Mouse (Mus musculus): ENCODE measurements around the gene Ccdc43. TPM values are rescaled to one million over a fixed set of nuclear protein-coding genes. Genes with fewer than 3 reads are reported as not detected.

Gene Ccdc43
- total and polyA plus RNA-seq, 2 experiments from 2014 or later, result 16.6 to 28.1 TPM

GRCm38 (mm10) chr11:102690162-102690561 is 7.4 kb downstream of the Ccdc43 start:
- Histone ChIP-seq H3K27me3 (ENCODE audit: insufficient read depth, low read length) (no peaks in the 10 kb centered on the region), H3K36me3 (ENCODE audit: insufficient read depth, low read length) (peaks cover 13% of the 10 kb centered on the region), H3K4me1 (ENCODE audit: insufficient read depth, low read length) (no peaks in the 10 kb centered on the region), H3K4me2 (ENCODE audit: low read depth, low read length) (no peak overlapping the region), H3K27ac (no peak overlapping the region), H3K4me3 (ENCODE audit: low read length) (no peak overlapping the region), H3K9me3 (ENCODE audit: low read length) (no peaks in the 10 kb centered on the region), H3K9ac (replicated peaks; ENCODE audit: low read length) (no peak overlapping the region)
- WGBS, result 60% methylated on average over 6 of the region's 6 CpGs
- DNase-seq (ENCODE audit: low spot score) (peak; percentile 82), ATAC-seq (0 out of 2 replicates have a peak, but pooled peaks have one; percentile 15)
- peak; percentile 92 for TF ChIP-seq CTCF (IDR thresholded peaks at IDR 0.05; ENCODE audit: low read depth)

- Histone ChIP-seq H3K9me3 (ENCODE audit: low read length) (peaks cover 6% of the 10 kb centered on the region), H3K9ac (replicated peaks; ENCODE audit: low read length) (no peak overlapping the region), H3K36me3 (ENCODE audit: insufficient read depth, low read length) (no peaks in the 10 kb centered on the region), H3K27me3 (ENCODE audit: insufficient read depth, low read length) (peaks cover 11% of the 10 kb centered on the region; the same call in 1 of the 2 replicates), H3K4me1 (ENCODE audit: insufficient read depth, low read length) (no peaks in the 10 kb centered on the region), H3K4me3 (ENCODE audit: low read length) (no peak overlapping the region), H3K27ac (no peak overlapping the region), H3K4me2 (ENCODE audit: low read depth, low read length) (no peak overlapping the region)
- WGBS, result 52% methylated on average over 74 of the region's 84 CpGs
- TF ChIP-seq CTCF (IDR thresholded peaks at IDR 0.05; ENCODE audit: low read depth), result no peak
- no peak for ATAC-seq
- no peak for DNase-seq (ENCODE audit: low spot score)
Measured at GRCm38 (mm10) chr11:102665637-102666435, 31.7 kb downstream of the Ccdc43 start.

- no peak overlapping the region for H3K27ac ChIP-seq
- no peak overlapping the region for H3K9ac ChIP-seq (replicated peaks; ENCODE audit: low read length)
- H3K4me3 ChIP-seq (ENCODE audit: low read length), result no peak overlapping the region
- DNase-seq (ENCODE audit: low spot score) (no peak), ATAC-seq (no peak)
- H3K4me1 ChIP-seq (ENCODE audit: insufficient read depth, low read length), result no peaks in the 10 kb centered on the region
- H3K36me3 ChIP-seq (ENCODE audit: insufficient read depth, low read length), result no peaks in the 10 kb centered on the region
- H3K9me3 ChIP-seq (ENCODE audit: low read length), result peaks cover 6% of the 10 kb centered on the region
- H3K27me3 ChIP-seq (ENCODE audit: insufficient read depth, low read length), result peaks cover 11% of the 10 kb centered on the region; the same call in 1 of the 2 replicates
- no peak overlapping the region for H3K4me2 ChIP-seq (ENCODE audit: low read depth, low read length)
- no peak for TF ChIP-seq CTCF (IDR thresholded peaks at IDR 0.05; ENCODE audit: low read depth)
- 63% methylated on average over 33 of the region's 33 CpGs for WGBS
Measured at GRCm38 (mm10) chr11:102665151-102665550, 32.4 kb downstream of the Ccdc43 start.

- Histone ChIP-seq H3K4me1 (ENCODE audit: insufficient read depth, low read length) (no peaks in the 10 kb centered on the region), H3K4me2 (ENCODE audit: low read depth, low read length) (no peak within 1 kb of the TSS), H3K27me3 (ENCODE audit: insufficient read depth, low read length) (peaks cover 11% of the 10 kb centered on the region; the same call in 1 of the 2 replicates), H3K4me3 (ENCODE audit: low read length) (no peak within 1 kb of the TSS), H3K36me3 (ENCODE audit: insufficient read depth, low read length) (no peaks in the 10 kb centered on the region), H3K27ac (no peak within 1 kb of the TSS), H3K9me3 (ENCODE audit: low read length) (peaks cover 6% of the 10 kb centered on the region), H3K9ac (replicated peaks; ENCODE audit: low read length) (no peak within 1 kb of the TSS)
- DNase-seq (ENCODE audit: low spot score) (no peak), ATAC-seq (no peak)
- no peak for TF ChIP-seq CTCF (IDR thresholded peaks at IDR 0.05; ENCODE audit: low read depth)
- WGBS, result 85% methylated on average over 3 of the region's 3 CpGs
Measured at GRCm38 (mm10) chr11:102663416-102663815, 34.2 kb downstream of the Ccdc43 start, which contains the start of gene Meioc. Gene Meioc, plus strand, starts transcription at chr11:102663716.

GRCm38 (mm10) chr11:102656931-102657330 is 40.7 kb downstream of the Ccdc43 start:
- Histone ChIP-seq H3K36me3 (ENCODE audit: insufficient read depth, low read length) (no peaks in the 10 kb centered on the region), H3K4me2 (ENCODE audit: low read depth, low read length) (no peak overlapping the region), H3K4me1 (ENCODE audit: insufficient read depth, low read length) (no peaks in the 10 kb centered on the region), H3K9ac (replicated peaks; ENCODE audit: low read length) (no peak overlapping the region), H3K4me3 (ENCODE audit: low read length) (no peak overlapping the region), H3K27me3 (ENCODE audit: insufficient read depth, low read length) (no peaks in the 10 kb centered on the region), H3K9me3 (ENCODE audit: low read length) (no peaks in the 10 kb centered on the region), H3K27ac (no peak overlapping the region)
- DNase-seq (ENCODE audit: low spot score) (no peak), ATAC-seq (no peak)
- TF ChIP-seq CTCF (IDR thresholded peaks at IDR 0.05; ENCODE audit: low read depth), result no peak
- WGBS, result 68% methylated on average over 6 of the region's 6 CpGs

GRCm38 (mm10) chr11:102656326-102656926 is 41.2 kb downstream of the Ccdc43 start:
- Histone ChIP-seq H3K9me3 (ENCODE audit: low read length) (no peaks in the 10 kb centered on the region), H3K9ac (replicated peaks; ENCODE audit: low read length) (no peak overlapping the region), H3K36me3 (ENCODE audit: insufficient read depth, low read length) (no peaks in the 10 kb centered on the region), H3K4me2 (ENCODE audit: low read depth, low read length) (no peak overlapping the region), H3K4me1 (ENCODE audit: insufficient read depth, low read length) (no peaks in the 10 kb centered on the region), H3K27me3 (ENCODE audit: insufficient read depth, low read length) (no peaks in the 10 kb centered on the region), H3K27ac (no peak overlapping the region), H3K4me3 (ENCODE audit: low read length) (no peak overlapping the region)
- WGBS, result 17% methylated on average over 4 of the region's 4 CpGs
- ATAC-seq (no peak), DNase-seq (ENCODE audit: low spot score) (peak; percentile 72)
- TF ChIP-seq CTCF (IDR thresholded peaks at IDR 0.05; ENCODE audit: low read depth), result peak; percentile 73
